Mouse (Mus musculus): Measurements from ENCODE around the gene Bag2.

The Bag2 gene

GRCm38 (mm10) chr1:33757491-33758041 is at the start of gene Bag2:
TSS of gene Bag2 (minus strand) at chr1:33757795.
- peak; percentile 72 for DNase-seq (ENCODE audit: low spot score)

GRCm38 (mm10) chr1:33803323-33803722 is 45.7 kb upstream of the Bag2 start:
- no peak for DNase-seq (ENCODE audit: low spot score)

DNA sequence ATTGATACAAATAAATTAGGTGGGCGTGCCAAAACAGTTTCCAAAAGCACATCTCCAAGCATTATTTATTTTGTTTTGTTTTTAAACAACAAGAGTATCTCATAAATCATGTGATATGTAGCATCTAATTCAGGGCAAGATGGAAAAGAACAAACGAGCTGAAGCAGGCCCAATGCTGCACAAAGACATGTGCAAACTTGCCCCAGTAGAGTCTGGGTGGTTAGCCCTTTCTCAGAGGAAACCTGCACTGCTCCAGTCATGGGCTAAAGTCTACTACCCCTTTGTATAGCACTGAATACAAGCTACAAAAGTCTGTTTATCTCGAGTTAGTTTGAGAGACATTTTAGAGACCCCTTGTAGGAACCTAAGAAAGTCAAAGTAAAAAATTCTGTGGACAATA is 42.0 kb upstream of the Bag2 start:
- DNase-seq (ENCODE audit: low spot score) = no peak

GRCm38 (mm10) chr1:33788493-33788892 is 30.9 kb upstream of the Bag2 start:
- DNase-seq (ENCODE audit: low spot score) = no peak

DNA sequence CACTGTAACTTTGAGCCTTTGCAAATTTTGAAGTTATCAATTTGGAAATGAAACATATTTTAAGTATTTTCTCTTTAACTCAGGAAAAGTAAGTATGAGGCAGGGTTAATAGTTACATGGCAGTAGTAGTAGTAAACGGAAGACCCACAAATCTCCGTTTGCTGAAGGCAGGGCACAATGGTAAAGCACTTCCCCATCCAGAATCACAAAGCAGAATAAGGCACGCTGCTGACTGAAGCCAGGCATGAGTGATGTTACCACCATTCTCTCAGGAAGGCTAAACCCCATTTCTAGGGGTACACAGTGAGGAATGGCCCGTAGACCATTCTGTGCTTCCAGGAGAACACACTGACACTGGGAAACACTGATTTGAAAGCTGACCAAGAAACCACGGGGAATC is 30.5 kb upstream of the Bag2 start:
- no peak for DNase-seq (ENCODE audit: low spot score)

DNA sequence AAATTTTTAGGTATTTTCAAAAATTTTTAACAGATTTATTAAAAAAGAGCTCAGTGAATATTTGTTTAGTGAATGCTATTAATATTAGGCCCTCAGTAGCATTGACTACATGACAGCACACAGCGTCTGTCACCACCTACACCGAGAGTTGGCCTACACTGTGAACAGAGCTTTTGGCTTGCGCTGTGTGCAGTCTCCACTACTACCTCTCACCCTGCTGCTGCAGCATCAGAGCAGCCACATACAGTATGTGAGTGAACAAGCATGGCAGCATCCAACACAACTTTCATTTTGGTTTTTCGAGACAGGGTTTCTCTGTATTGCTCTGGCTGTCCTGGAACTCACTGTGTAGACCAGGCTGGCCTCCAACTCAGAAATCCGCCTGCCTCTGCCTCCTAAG is 27.0 kb upstream of the Bag2 start:
- DNase-seq (ENCODE audit: low spot score) = no peak

DNA sequence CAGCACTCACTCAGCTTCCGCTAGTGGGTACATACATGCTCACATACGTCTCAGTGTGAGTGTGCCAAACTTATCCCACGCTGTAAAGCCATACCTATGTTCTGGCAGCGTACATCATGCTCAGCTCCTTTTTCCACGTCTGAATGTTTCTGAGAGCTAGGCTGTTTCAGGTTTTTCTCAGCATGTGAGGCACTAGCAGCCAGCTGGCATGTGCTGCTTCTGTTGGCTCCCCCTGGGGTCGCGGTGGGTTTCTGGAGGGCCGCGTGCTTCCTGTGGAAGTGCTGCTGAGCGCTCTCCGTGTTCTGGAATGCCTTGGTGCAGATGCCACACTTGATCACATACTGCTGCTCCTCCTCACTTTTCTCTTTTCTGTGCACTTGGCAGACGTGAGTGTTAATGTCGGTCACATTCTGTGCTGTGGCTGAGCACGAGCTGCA is 18.6 kb upstream of the Bag2 start:
- DNase-seq (ENCODE audit: low spot score) = no peak

GRCm38 (mm10) chr1:33772106-33772505 is 14.5 kb upstream of the Bag2 start:
- DNase-seq (ENCODE audit: low spot score) = no peak

GRCm38 (mm10) chr1:33771621-33772020 is 14.0 kb upstream of the Bag2 start:
- DNase-seq (ENCODE audit: low spot score) = no peak

DNA sequence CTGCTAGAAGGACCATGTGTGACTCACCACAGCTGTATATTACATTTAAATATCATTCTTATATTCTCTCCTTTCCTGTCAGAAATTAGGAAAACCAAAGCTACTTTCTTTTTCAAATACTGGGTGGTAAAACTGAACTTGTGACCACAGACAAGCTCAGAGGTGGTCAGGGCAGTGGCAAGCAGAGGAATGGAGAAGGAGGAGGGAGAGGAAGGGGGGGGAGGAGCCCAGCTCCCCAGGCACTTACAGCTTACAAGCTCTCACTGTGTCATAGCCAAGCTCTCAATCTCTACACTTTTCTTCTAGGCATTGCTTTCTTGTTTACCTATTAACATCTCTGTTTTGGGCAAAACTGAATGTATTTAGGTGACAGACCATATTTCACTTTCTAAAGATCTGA is 11.2 kb upstream of the Bag2 start:
- DNase-seq (ENCODE audit: low spot score) = no peak

- no peak for DNase-seq (ENCODE audit: low spot score)
Observed at GRCm38 (mm10) chr1:33768091-33768787, 10.6 kb upstream of the Bag2 start.

- DNase-seq (ENCODE audit: low spot score) = no peak
Observed at GRCm38 (mm10) chr1:33766520-33767508, 9.2 kb upstream of the Bag2 start.

GRCm38 (mm10) chr1:33765468-33766080 is 8.0 kb upstream of the Bag2 start:
- no peak for DNase-seq (ENCODE audit: low spot score)

GRCm38 (mm10) chr1:33763826-33764225 is 6.2 kb upstream of the Bag2 start:
- no peak for DNase-seq (ENCODE audit: low spot score)

- no peak for DNase-seq (ENCODE audit: low spot score)
Observed at GRCm38 (mm10) chr1:33758488-33758887, 893 bp upstream of the Bag2 start.

GRCm38 (mm10) chr1:33757033-33757413 is 572 bp downstream of the Bag2 start:
- no peak for DNase-seq (ENCODE audit: low spot score)

GRCm38 (mm10) chr1:33756258-33757032 is 1.1 kb downstream of the Bag2 start:
- DNase-seq (ENCODE audit: low spot score) = no peak

DNA sequence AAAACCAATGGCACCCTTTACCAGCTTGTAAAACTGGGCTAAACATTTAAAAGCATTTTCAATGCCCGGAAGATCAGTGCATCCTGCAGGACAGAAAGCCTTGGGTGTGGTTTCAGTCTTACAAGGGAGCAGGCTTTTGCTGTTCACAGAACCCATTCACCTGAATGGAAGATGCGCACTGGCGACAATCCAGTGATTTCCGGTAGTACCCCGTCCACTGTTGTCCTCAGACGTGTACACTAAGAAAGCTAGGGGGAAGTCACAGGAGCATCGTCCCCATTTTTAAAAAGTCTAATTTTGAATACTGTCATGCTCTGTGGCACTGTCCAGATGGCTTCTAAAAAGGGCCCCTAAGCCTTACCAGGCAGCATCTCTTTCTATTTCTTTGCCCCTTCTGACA is 1.8 kb downstream of the Bag2 start:
- DNase-seq (ENCODE audit: low spot score) = no peak

GRCm38 (mm10) chr1:33754965-33755735 is 2.4 kb downstream of the Bag2 start:
- DNase-seq (ENCODE audit: low spot score) = no peak

GRCm38 (mm10) chr1:33754089-33754488 is 3.5 kb downstream of the Bag2 start:
- DNase-seq (ENCODE audit: low spot score) = no peak

GRCm38 (mm10) chr1:33751283-33751682 is 6.3 kb downstream of the Bag2 start:
- DNase-seq (ENCODE audit: low spot score) = no peak
